Mouse (Mus musculus) retina, adult 2 months (tissue): Measurements from ENCODE around the gene Nudt1.

Experiments used
- DNase-seq: peaks from one replicate; pipeline ENCODE4 v3.0.0-alpha.2; 2012; ENCODE audit warnings: low read depth, low spot score

The Nudt1 gene

GRCm38 (mm10) chr5:140321042-140321755 lies at the start of gene Nudt1, which contains the start of gene Mad1l1:
Gene Nudt1 (plus strand): TSS chr5:140321656.
Gene Mad1l1 (minus strand): TSS chr5:140321552.
- DNase-seq: peak; percentile 85

- DNase-seq: no peak
Measured at GRCm38 (mm10) chr5:140276779-140277178, 44.7 kb upstream of the Nudt1 start.

GRCm38 (mm10) chr5:140280205-140280604 lies 41.3 kb upstream of the Nudt1 start:
- DNase-seq: no peak

GRCm38 (mm10) chr5:140282376-140282775 lies 39.1 kb upstream of the Nudt1 start:
- DNase-seq: no peak

GRCm38 (mm10) chr5:140282900-140283299 lies 38.6 kb upstream of the Nudt1 start:
- DNase-seq: no peak

GRCm38 (mm10) chr5:140284011-140284410 lies 37.4 kb upstream of the Nudt1 start:
- DNase-seq: no peak

GRCm38 (mm10) chr5:140284761-140285160 lies 36.7 kb upstream of the Nudt1 start:
- DNase-seq: no peak

- DNase-seq: no peak
Measured at GRCm38 (mm10) chr5:140288287-140288686, 33.2 kb upstream of the Nudt1 start.

- DNase-seq: no peak
Measured at GRCm38 (mm10) chr5:140289161-140289560, 32.3 kb upstream of the Nudt1 start.

GRCm38 (mm10) chr5:140292152-140292551 lies 29.3 kb upstream of the Nudt1 start:
- DNase-seq: peak; percentile 68

- DNase-seq: no peak
Measured at GRCm38 (mm10) chr5:140298291-140298690, 23.2 kb upstream of the Nudt1 start.

- DNase-seq: no peak
Measured at GRCm38 (mm10) chr5:140306016-140306415, 15.4 kb upstream of the Nudt1 start.

GRCm38 (mm10) chr5:140307602-140308001 lies 13.9 kb upstream of the Nudt1 start:
- no peak for DNase-seq

- DNase-seq: no peak
Measured at GRCm38 (mm10) chr5:140316716-140317115, 4.7 kb upstream of the Nudt1 start.

- DNase-seq: no peak
Measured at GRCm38 (mm10) chr5:140321756-140322575, 510 bp downstream of the Nudt1 start.

- no peak for DNase-seq
Measured at GRCm38 (mm10) chr5:140324058-140324457, 2.6 kb downstream of the Nudt1 start.

- peak; percentile 58 for DNase-seq
Measured at GRCm38 (mm10) chr5:140331615-140332512, 10.4 kb downstream of the Nudt1 start, which contains the start of gene Mrm2. Gene Mrm2 (minus strand): TSS chr5:140331898.

GRCm38 (mm10) chr5:140332519-140332918 lies 11.1 kb downstream of the Nudt1 start:
- DNase-seq: no peak

- DNase-seq: no peak
Measured at GRCm38 (mm10) chr5:140333631-140334030, 12.2 kb downstream of the Nudt1 start.

- no peak for DNase-seq
Measured at GRCm38 (mm10) chr5:140336680-140337079, 15.2 kb downstream of the Nudt1 start.

GRCm38 (mm10) chr5:140338779-140339178 lies 17.3 kb downstream of the Nudt1 start:
- no peak for DNase-seq

GRCm38 (mm10) chr5:140339836-140340235 lies 18.4 kb downstream of the Nudt1 start:
- DNase-seq: no peak
